Mouse (Mus musculus) megakaryocyte, embryonic 14.5 days (primary cell): ENCODE measurements around the gene H2-Ob.

Experiments used
- FLI1 ChIP-seq: IDR thresholded peaks from 2 replicates; pipeline ENCODE4 v1.6.1; 2012; ENCODE audit warnings: low read length, inconsistent platforms, mixed read lengths
- GATA1 ChIP-seq: IDR thresholded peaks from 3 replicates; pipeline ENCODE4 v1.6.1; 2012; ENCODE audit warnings: mixed read lengths, low read length, inconsistent platforms, borderline replicate concordance

GRCm38 (mm10) chr17:34301670-34302190 lies 63.0 kb downstream of the H2-Ob start:
- TF ChIP-seq GATA1 (no peak), FLI1 (no peak)
